Mouse (Mus musculus): ENCODE measurements around the gene Gm20894. TPM values are rescaled to one million over a fixed set of nuclear protein-coding genes. Genes with fewer than 3 reads are reported as not detected.
"Not testable (repeated sequence)": the region's sequence is repeated elsewhere in the genome, so short reads cannot be mapped to it uniquely, and the experiment has no call there.

Gm20894 gene
- not detected for total RNA-seq (2021)
- polyA plus RNA-seq (2012; rRNA removed) = not detected in 2 replicates
- long read RNA-seq = 0 reads

DNA sequence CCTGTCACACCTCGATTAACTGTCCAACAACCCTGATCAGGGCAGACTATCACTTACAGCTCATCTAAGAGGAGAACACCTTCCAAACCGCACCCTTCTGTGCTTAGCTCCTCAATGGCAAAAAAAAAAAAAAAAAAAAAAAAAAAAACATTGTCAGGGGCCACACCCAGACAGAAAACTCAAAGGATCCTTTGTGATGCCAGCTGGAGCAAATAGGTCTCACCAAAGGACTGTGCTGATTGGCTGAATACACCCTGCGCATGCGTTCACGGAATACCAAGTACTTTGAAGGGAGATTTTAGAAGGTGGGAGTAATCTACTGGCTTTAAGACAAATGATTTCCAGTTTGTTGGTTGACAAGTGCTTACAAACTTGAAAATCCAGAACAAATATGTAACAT lies at the start of gene Gm20894:
Gm20894 (minus strand) TSS at position 101 of the 400 bp plus-strand sequence.
- no CpG with 5 or more reads among the region's 5 CpGs for WGBS
- DNase-seq; intact Hi-C loops (cut with DNase I); H3K9ac ChIP-seq (ENCODE audit: low read depth, low read length); H3K27ac ChIP-seq; H3K79me2 ChIP-seq (replicated peaks; ENCODE audit: control insufficient read depth, insufficient read depth, low read length); H3K4me1 ChIP-seq (ENCODE audit: control insufficient read depth, insufficient read depth, low read length); H3K36me3 ChIP-seq (ENCODE audit: control insufficient read depth, insufficient read depth, low read length); H3K4me3 ChIP-seq; H3K27me3 ChIP-seq (ENCODE audit: control insufficient read depth, insufficient read depth, low read length): not testable (repeated sequence)

Measured in heart, adult 2 months (tissue).